Mouse (Mus musculus) bone marrow macrophage, adult 2 months (primary cell): ENCODE measurements around the gene Vcl.

ENCODE experiments used
- CTCF ChIP-seq: IDR thresholded peaks from 2 replicates; pipeline ENCODE4 v1.5.1; 2012; ENCODE audit warnings: low read depth, mild to moderate bottlenecking, low read length, moderate library complexity
- POLR2A ChIP-seq: IDR thresholded peaks from 2 replicates; pipeline ENCODE4 v1.6.1; 2012; ENCODE audit warnings: mild to moderate bottlenecking, low read depth, low read length, borderline replicate concordance

DNA sequence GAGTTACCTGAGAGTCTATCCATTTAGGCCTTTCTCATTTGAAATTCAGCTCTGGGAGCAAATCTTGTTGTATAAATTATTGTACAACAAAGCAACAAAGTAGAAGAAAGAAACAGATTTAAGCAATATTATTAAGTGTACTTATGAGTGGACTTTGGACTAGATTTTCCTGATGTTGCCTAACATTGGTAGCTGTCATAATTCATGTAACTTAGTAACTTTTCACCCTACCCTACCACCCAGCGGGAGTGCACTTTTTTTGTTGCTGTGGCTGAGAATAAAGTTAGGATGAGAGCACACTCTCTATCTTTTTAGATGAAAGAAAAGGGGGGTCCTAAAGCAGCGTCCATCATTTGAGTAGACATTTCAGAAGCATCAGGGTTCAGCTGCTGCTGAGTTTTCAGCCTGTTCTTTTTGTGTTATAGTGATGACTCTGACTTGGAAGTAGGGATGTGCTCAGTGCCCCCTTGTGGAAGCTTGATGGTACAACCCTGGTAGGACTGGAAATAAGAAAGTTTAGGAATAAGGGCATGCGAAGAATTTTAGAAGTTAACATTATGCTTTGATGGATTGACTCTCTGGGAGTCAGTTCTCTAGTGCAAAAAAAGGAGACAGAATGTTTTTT lies 64.0 kb downstream of the Vcl start:
- TF ChIP-seq CTCF (no peak), POLR2A (no peak)
